In genomic region chr6:142317106-142317505, GRCm38 (mm10) we compare ENCODE assay signal across 27 mouse cellular contexts. TPM values are rescaled to one million over a fixed set of nuclear protein-coding genes. Genes with fewer than 3 reads are reported as not detected.
"Had no signal": no experiment of that assay in that cellular context is flagged by ENCODE, and none has a peak within 500 bp of the region (broad histone marks: within the 10 kb centered on the region; RNA-seq: fewer than 3 reads in every experiment).

No protein-coding gene starts in this region.

- H3K4me3 ChIP-seq: liver, embryonic 15.5 days; lung, embryonic 15.5 days; midbrain, embryonic 10.5 days; midbrain, embryonic 12.5 days; neural tube, embryonic 12.5 days had no signal

- DNase-seq: liver, postnatal 0 days; lung, adult 2 months; lung, postnatal 14 days; lung, postnatal 36 days; midbrain, embryonic 14.5 days; retina, postnatal 1 day; right cerebral cortex, adult 18-20 months; right cerebral cortex, postnatal 25 days; right cerebral cortex, postnatal 4 days; spleen, adult 18-20 months; thymus, adult 18-20 months; thymus, postnatal 14 days; thymus, postnatal 36 days had no signal

- H3K27me3 ChIP-seq: liver, embryonic 15.5 days; lung, embryonic 15.5 days; midbrain, embryonic 12.5 days; neural tube, embryonic 12.5 days had no signal

- H3K36me3 ChIP-seq: liver, embryonic 15.5 days; lung, embryonic 15.5 days; midbrain, embryonic 10.5 days; midbrain, embryonic 12.5 days; neural tube, embryonic 12.5 days had no signal

- H3K4me1 ChIP-seq: liver, embryonic 15.5 days; lung, embryonic 15.5 days; midbrain, embryonic 10.5 days; midbrain, embryonic 12.5 days; neural tube, embryonic 12.5 days had no signal

- H3K9me3 ChIP-seq: liver, embryonic 15.5 days; lung, embryonic 15.5 days; midbrain, embryonic 10.5 days; midbrain, embryonic 12.5 days; neural tube, embryonic 12.5 days had no signal

- ATAC-seq: liver, postnatal 0 days; lung, postnatal 0 days had no signal

RNA-seq across cellular contexts. Expression of gene Slco1a5, which starts 5.7 kb away (rescaled TPM):
- total RNA-seq: megakaryocyte, adult 5-6 weeks; megakaryocyte-erythroid progenitor cell, adult 5-6 weeks; monocyte, adult 5-6 weeks; neutrophil, adult 5-6 weeks had no signal
- polyA plus RNA-seq: liver, embryonic 15.5 days; liver, postnatal 0 days; macrophage; small intestine, adult 2 months had no signal

RNA-seq across cellular contexts. Expression of gene Iapp, which starts 18.9 kb away (rescaled TPM):
- total RNA-seq: megakaryocyte, adult 5-6 weeks; megakaryocyte-erythroid progenitor cell, adult 5-6 weeks; midbrain, postnatal 0 days; monocyte, adult 5-6 weeks; neutrophil, adult 5-6 weeks had no signal
- polyA plus RNA-seq: liver, postnatal 0 days; lung, adult 2 months; macrophage; midbrain, embryonic 14.5 days; neural tube, embryonic 12.5 days; neural tube, embryonic 14.5 days had no signal
